Mouse (Mus musculus): ENCODE results near the gene Agpat4.

DNA sequence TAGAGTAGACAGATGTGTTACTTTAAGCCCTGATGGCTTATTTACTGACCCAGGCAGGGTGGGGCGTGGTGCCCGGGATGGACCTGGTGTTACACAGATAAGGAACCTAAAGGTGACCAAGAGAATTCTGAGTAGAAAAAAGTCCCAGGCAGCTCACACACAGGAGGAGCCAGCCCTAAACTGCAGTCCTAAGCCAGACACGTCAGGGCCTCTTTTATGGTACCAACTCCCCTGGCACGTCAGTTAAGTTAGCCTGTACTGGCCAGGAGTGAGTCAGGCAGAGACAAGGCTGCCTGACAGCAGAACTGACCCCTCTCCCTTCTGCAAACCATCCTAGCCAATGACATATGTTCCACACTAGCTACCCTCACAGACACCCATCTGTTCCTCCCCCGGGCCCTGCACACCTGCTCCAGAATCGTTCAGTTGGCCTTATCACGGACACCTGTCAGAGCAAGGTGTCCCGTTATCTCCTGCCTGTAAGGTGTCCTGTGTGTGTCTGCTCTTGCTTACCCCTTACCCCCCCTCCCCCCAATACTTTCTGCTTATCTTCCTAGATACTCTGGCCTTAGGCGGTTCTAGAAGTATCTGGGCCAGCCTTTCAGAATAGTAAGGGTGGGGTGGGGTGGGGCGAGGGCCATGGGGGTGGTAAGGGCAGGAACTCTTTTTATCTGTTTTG, 86.7 kb downstream of the Agpat4 start:
- no peak for TF ChIP-seq CTCF (IDR thresholded peaks at IDR 0.05; ENCODE audit: low read depth)
- peak; percentile 94 for TF ChIP-seq EP300 (IDR thresholded peaks at IDR 0.05; ENCODE audit: low read depth)

Data from liver, postnatal 0 days (tissue).